Mouse (Mus musculus) heart, embryonic 11.5 days (tissue): ENCODE data around the gene Sirpa. TPM values are rescaled to one million over a fixed set of nuclear protein-coding genes. Genes with fewer than 3 reads are reported as not detected.

Source experiments
- ATAC-seq: fragments of 200-750 bp; cut with Nextera tagmentation; replicated peaks from 2 replicates; pipeline ENCODE4 v1.8.0; 2017; ENCODE audit warnings: moderate library complexity; ENCODE audit not compliant: insufficient number of reproducible peaks, low FRiP score, low TSS enrichment
- H3K27ac ChIP-seq: fragments of 300-500 bp; sonication (generic); 2 replicates; pipeline ENCODE4 v1.5.1; 2014; ENCODE audit warnings: mild to moderate bottlenecking, low read depth, low read length
- H3K27me3 ChIP-seq: fragments of 300-500 bp; sonication (generic); 2 replicates; pipeline ENCODE4 v1.6.1; 2014; ENCODE audit warnings: mild to moderate bottlenecking, low read length, mixed read lengths; ENCODE audit not compliant: control insufficient read depth, insufficient read depth
- H3K36me3 ChIP-seq: fragments of 300-500 bp; sonication (generic); 2 replicates; pipeline ENCODE4 v1.6.1; 2014; ENCODE audit warnings: mild to moderate bottlenecking, low read length, moderate library complexity, mixed read lengths; ENCODE audit not compliant: control insufficient read depth, insufficient read depth
- H3K4me1 ChIP-seq: fragments of 300-500 bp; sonication (generic); 2 replicates; pipeline ENCODE4 v1.6.1; 2014; ENCODE audit warnings: low read length; ENCODE audit not compliant: control insufficient read depth, insufficient read depth
- H3K4me2 ChIP-seq: fragments of 300-500 bp; sonication (generic); 2 replicates; pipeline ENCODE4 v1.6.1; 2014; ENCODE audit warnings: mild to moderate bottlenecking, moderate library complexity
- H3K4me3 ChIP-seq: fragments of 300-500 bp; sonication (generic); 2 replicates; pipeline ENCODE4 v1.5.1; 2014; ENCODE audit warnings: low read depth, low read length
- H3K9ac ChIP-seq: fragments of 300-500 bp; sonication (generic); 2 replicates; pipeline ENCODE4 v1.6.1; 2014; ENCODE audit warnings: mild to moderate bottlenecking, low read depth, low read length, moderate library complexity
- H3K9me3 ChIP-seq: fragments of 300-500 bp; sonication (generic); replicated peaks from 2 replicates; pipeline ENCODE4 v1.6.1; 2016; ENCODE audit warnings: low read length; ENCODE audit not compliant: control insufficient read depth
- WGBS: fragments of 180-500 bp; shearing (Covaris S2); extraction: QIAGEN DNeasy Blood & Tissue Kit; methylation state at CpG from one replicate; pipeline ENCODE4 v1.1.7; 2014; ENCODE audit not compliant: insufficient replicate concordance; 5-methylcytosine and 5-hydroxymethylcytosine counted together
- polyA plus RNA-seq: library from polyadenylated mRNA; unstranded; fragments of >200 nt; fragmentation: Nextera tagmentation; extraction: Ambion mirVana; gene quantifications from 2 replicates; pipeline ENCODE4 v1.2.1, GENCODE M21; 2014

The Sirpa gene
- polyA plus RNA-seq, 1 experiment from 2014 or later = 13.0 TPM

- H3K27ac ChIP-seq = no peak overlapping the region
- H3K4me1 ChIP-seq = peaks cover 13% of the 10 kb centered on the region
- 25% methylated on average over 7 of the region's 7 CpGs for WGBS
- no peak overlapping the region for H3K4me3 ChIP-seq
- no peak overlapping the region for H3K9ac ChIP-seq
- H3K9me3 ChIP-seq = no peaks in the 10 kb centered on the region
- no peak for ATAC-seq
- no peak overlapping the region for H3K4me2 ChIP-seq
- no peaks in the 10 kb centered on the region for H3K27me3 ChIP-seq
- no peaks in the 10 kb centered on the region for H3K36me3 ChIP-seq
These were observed 4.8 kb upstream of the Sirpa start for GRCm38 (mm10) chr2:129587825-129588251.

GRCm38 (mm10) chr2:129591897-129592296 is 738 bp upstream of the Sirpa start:
- Histone ChIP-seq H3K4me1 (peaks cover 34% of the 10 kb centered on the region), H3K9me3 (no peaks in the 10 kb centered on the region), H3K27me3 (no peaks in the 10 kb centered on the region), H3K4me2 (peak overlapping the region; percentile 90), H3K27ac (peak overlapping the region; percentile 96), H3K9ac (peak overlapping the region; percentile 86), H3K36me3 (no peaks in the 10 kb centered on the region), H3K4me3 (peak overlapping the region; percentile 74)
- ATAC-seq = no peak
- WGBS = 89% methylated on average over 4 of the region's 4 CpGs

GRCm38 (mm10) chr2:129593141-129593875 is 673 bp downstream of the Sirpa start:
- Histone ChIP-seq H3K27me3 (no peaks in the 10 kb centered on the region), H3K4me1 (peaks cover 37% of the 10 kb centered on the region), H3K36me3 (no peaks in the 10 kb centered on the region), H3K9me3 (no peaks in the 10 kb centered on the region), H3K4me2 (peak overlapping the region; percentile 90), H3K4me3 (peak overlapping the region; percentile 74), H3K9ac (peak overlapping the region; percentile 86), H3K27ac (peak overlapping the region; percentile 96)
- WGBS = under 1% methylated on average over 45 of the region's 77 CpGs
- peak; percentile 47 for ATAC-seq

GRCm38 (mm10) chr2:129593876-129594421 is 1.3 kb downstream of the Sirpa start:
- ATAC-seq = no peak
- peaks cover 37% of the 10 kb centered on the region for H3K4me1 ChIP-seq

GRCm38 (mm10) chr2:129594569-129594968 is 1.9 kb downstream of the Sirpa start:
- H3K36me3 ChIP-seq = no peaks in the 10 kb centered on the region
- H3K4me2 ChIP-seq = peak overlapping the region; percentile 90
- no peaks in the 10 kb centered on the region for H3K9me3 ChIP-seq
- no peaks in the 10 kb centered on the region for H3K27me3 ChIP-seq
- peak overlapping the region; percentile 74; the same call in 1 of the 2 replicates for H3K4me3 ChIP-seq
- no peak for ATAC-seq
- WGBS = 67% methylated on average over 4 of the region's 4 CpGs
- H3K27ac ChIP-seq = no peak overlapping the region
- no peak overlapping the region for H3K9ac ChIP-seq
- peaks cover 37% of the 10 kb centered on the region for H3K4me1 ChIP-seq

More at GRCm38 (mm10) chr2:129593876-129594421, 1.3 kb downstream of the Sirpa start:
- no peaks in the 10 kb centered on the region for H3K9me3 ChIP-seq
- peak overlapping the region; percentile 96; the same call in 1 of the 2 replicates for H3K27ac ChIP-seq
- H3K4me3 ChIP-seq = peak overlapping the region; percentile 74
- WGBS = 4% methylated on average over 13 of the region's 13 CpGs
- H3K27me3 ChIP-seq = no peaks in the 10 kb centered on the region
- H3K4me2 ChIP-seq = peak overlapping the region; percentile 90
- H3K9ac ChIP-seq = peak overlapping the region; percentile 86
- H3K36me3 ChIP-seq = no peaks in the 10 kb centered on the region

GRCm38 (mm10) chr2:129595206-129595605 is 2.6 kb downstream of the Sirpa start:
- H3K36me3 ChIP-seq = no peaks in the 10 kb centered on the region
- peaks cover 37% of the 10 kb centered on the region for H3K4me1 ChIP-seq
- no peak overlapping the region for H3K9ac ChIP-seq
- no peaks in the 10 kb centered on the region for H3K27me3 ChIP-seq
- 51% methylated on average over 4 of the region's 4 CpGs for WGBS
- ATAC-seq = no peak
- no peaks in the 10 kb centered on the region for H3K9me3 ChIP-seq
- no peak overlapping the region for H3K4me2 ChIP-seq
- H3K27ac ChIP-seq = no peak overlapping the region
- H3K4me3 ChIP-seq = no peak overlapping the region

- Histone ChIP-seq H3K4me2 (no peak overlapping the region), H3K36me3 (no peaks in the 10 kb centered on the region), H3K27ac (no peak overlapping the region), H3K9me3 (no peaks in the 10 kb centered on the region), H3K4me3 (no peak overlapping the region), H3K4me1 (peaks cover 37% of the 10 kb centered on the region), H3K27me3 (no peaks in the 10 kb centered on the region), H3K9ac (no peak overlapping the region)
- ATAC-seq = no peak
- 50% methylated on average over 7 of the region's 7 CpGs for WGBS
These were observed 3.1 kb downstream of the Sirpa start for GRCm38 (mm10) chr2:129595661-129596209.

- Histone ChIP-seq H3K27ac (no peak overlapping the region), H3K9me3 (no peaks in the 10 kb centered on the region), H3K9ac (no peak overlapping the region), H3K27me3 (no peaks in the 10 kb centered on the region), H3K4me2 (no peak overlapping the region), H3K4me1 (peaks cover 40% of the 10 kb centered on the region), H3K4me3 (no peak overlapping the region), H3K36me3 (no peaks in the 10 kb centered on the region)
- 85% methylated on average over 15 of the region's 15 CpGs for WGBS
- ATAC-seq = no peak
These were observed 4.0 kb downstream of the Sirpa start for GRCm38 (mm10) chr2:129596555-129597172.
